Mouse (Mus musculus) neutrophil, adult 5-6 weeks (primary cell): ENCODE data around the gene Kif23. TPM values are rescaled to one million over a fixed set of nuclear protein-coding genes. Genes with fewer than 3 reads are reported as not detected.

ENCODE experiments used
- ATAC-seq: fragments of 151-379, 151-347 bp; 2 replicates; pipeline ENCODE4 v1.8.0; 2017; ENCODE audit warnings: mild to moderate bottlenecking, moderate TSS enrichment; ENCODE audit not compliant: insufficient number of reproducible peaks, poor library complexity, low FRiP score, severe bottlenecking; ENCODE audit errors: extremely low read depth
- total RNA-seq: library from RNA; stranded (forward); fragments of 200-1000 nt; gene quantifications from 2 replicates; pipeline ENCODE4 v1.2.3, GENCODE M21; 2017

Kif23 gene
- total RNA-seq: 186 and 218 TPM in 2 replicates

DNA sequence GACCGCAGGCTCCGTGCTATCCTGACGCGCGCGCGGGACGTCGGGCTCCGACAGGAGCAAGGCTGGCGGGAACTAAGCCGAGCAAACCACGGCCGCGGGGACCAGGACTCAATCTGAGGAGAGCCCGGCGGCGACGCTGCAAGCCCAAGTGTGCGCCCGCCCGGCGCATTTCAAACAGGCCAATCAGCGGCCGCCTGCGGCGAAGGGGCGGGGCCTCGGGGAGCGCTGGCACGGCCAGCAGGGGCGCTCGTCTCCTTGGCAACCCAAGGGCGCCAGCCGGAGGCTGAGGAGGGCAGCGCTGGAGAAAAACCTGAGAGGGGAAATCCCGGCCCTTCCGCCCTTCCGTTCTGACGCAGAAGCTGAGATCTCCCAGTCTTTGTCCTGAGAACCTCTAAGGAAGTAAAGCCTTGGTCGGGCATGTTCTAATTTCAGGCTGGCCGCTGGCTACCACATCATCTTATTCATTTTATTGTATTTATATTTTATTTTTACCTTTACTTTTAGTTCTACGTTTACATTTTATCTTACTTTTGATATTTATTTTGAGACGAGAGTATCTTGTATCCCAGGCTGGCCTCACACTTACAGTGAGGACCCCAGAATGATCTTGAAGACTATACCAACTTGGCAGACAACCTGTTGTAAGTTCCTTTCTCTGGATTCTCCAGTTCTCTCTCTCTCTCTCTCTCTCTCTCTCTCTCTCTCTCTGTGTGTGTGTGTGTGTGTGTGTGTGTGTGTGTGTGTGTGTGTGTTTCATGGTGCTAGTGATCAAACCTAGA is at the start of gene Kif23:
Gene Kif23 (minus strand): TSS at position 152 of the 779 bp plus-strand sequence.
- ATAC-seq: peak; percentile 84

GRCm38 (mm10) chr9:61991158-61991557 is 44.6 kb upstream of the Kif23 start:
- no peak for ATAC-seq

- ATAC-seq: no peak
Observed at GRCm38 (mm10) chr9:61990738-61991137, 44.2 kb upstream of the Kif23 start.

- ATAC-seq: no peak
Observed at GRCm38 (mm10) chr9:61986055-61986454, 39.5 kb upstream of the Kif23 start.

- peak; percentile 57 for ATAC-seq
Observed at GRCm38 (mm10) chr9:61985183-61985863, 38.7 kb upstream of the Kif23 start.

DNA sequence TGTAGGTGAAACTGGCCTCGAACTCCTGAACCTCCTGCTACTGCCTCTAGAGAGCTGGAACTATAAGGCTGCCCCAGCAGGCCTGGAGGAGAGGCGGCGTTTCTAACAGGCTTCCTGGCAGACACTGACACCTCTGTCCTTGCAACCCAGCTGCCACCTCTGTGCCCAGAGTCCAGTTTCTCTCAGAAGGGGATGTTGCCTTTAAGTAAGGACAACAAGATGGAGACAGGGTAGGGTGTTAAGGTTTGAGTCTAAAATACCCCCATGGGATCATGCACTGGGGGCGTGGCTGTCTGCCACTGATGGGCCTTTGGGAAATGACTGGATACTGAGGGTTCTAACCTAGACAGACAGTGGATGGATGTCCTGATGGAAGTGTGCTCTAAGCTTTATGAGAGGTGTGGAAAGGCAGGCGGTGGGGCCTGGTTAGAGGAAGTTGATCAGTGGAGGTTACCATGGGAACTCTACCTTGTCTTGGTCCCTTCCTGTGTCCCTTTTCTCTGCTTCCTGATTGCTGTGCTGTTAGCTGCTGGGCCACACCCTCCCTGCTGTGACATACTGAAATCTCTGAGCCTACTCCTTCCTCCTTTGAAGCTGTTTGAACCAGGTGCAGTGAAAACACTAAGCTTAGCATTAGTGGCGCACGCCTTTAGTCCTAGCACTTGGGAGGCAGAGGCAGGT is 36.5 kb upstream of the Kif23 start:
- ATAC-seq: peak; percentile 95

DNA sequence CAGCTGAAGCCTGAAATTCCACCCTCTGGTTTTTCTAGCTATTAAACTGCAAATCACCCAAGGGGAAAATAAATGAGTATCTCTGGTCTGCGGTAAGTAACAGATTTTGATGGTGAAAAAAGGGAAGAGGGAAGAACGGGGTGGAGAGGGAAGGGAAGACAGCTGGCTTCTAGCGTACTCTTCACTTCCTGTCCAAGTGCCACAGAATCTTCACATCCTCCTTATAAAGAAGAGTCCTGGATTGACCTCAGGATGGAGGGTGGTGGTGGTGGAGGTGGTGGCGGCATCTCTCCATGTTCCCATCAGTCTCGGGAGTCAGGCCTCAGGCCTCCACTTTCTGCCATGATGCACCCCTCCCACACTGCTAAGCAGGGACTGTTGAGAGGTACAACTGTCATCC is 35.3 kb upstream of the Kif23 start:
- ATAC-seq: no peak

- no peak for ATAC-seq
Observed at GRCm38 (mm10) chr9:61979983-61980382, 33.4 kb upstream of the Kif23 start.

DNA sequence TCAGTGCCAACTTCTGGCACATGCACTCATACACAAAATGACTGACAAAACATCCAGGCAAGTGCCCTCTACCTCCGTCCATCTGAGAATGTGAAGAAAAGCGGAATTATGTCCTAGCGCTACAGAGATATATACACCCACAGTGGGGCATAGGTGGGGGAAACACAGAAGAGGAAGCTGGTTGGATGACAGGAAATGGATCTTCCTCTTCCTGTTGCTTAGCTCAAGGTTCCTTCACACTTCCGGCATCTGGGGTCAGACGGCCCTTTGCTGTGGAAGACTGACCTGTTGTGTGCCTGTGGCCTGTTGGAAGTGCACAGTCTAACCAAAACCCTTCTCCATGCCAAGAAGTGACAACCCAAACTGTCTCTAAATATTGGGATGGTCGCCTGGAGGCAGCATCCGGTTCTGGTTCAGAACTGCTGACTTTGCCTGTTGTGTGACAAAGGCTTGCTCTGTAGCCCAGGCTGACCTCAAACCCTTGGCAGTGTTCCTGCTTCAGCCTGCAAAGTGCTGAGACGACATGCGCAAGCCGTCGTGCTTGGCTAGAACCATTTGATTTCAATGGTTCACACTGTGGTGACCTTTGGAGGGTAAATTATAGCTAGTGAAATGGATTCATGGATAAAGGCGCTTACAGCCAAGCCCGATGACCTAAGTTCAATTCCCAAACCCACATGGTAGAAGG is 30.8 kb upstream of the Kif23 start:
- ATAC-seq: peak; percentile 75

DNA sequence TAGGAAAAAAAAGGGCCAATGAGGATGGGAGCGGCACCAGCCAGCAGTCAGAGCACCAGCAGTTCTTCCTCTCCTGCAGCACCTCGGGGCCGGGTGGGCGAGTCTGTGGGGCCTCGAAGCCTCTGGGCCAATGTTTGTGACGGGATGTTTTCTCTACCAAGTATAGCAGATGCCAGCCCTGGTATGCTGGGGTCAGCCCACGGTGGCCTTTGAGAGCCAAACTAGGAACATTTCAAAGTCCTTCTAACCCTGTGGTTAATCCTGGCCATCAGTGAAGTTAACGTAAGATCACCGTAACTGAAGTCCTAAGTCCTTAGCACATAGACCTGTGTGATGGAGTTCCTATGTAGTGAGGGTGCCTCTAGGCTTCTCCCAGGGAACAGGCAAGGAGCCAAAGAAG is 25.5 kb upstream of the Kif23 start:
- no peak for ATAC-seq

DNA sequence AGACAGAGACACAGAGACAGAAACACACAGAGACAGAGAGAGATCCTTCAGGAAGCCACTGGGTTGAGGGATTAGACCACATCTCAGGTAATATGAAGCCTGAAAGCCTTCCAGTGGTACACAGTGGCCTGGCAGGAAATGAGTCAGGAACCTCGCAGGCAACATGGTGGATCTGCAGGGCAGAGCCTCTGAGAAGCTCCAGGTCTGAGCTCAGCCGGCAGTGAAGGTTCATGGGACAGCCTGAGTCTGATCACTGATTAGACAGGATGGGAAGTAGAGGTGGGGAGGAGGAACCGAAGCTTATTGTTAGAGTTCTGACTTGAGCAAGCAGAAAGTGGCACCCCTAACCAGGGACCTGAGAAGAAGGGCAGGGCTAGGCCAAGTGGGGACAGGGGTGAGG is 24.5 kb upstream of the Kif23 start:
- ATAC-seq: no peak

DNA sequence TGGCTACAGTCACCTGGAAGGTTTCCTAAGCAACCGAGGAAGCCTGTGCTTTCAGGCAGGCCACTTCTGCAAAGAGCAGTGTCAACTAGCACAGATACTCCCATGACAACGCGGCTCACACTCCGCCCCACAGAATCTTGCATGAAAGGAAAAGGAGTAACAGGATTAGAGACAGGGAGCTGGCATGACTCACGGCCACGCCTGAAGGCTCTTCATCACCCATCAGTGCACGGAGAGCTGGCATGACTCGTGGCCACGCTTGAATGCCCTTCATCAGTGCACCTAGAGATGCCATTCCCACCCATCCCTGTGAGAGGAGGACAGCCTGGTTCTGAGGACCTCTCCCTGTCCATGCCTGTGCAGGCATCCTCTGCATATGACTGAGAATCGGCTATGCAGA is 20.8 kb upstream of the Kif23 start:
- no peak for ATAC-seq

DNA sequence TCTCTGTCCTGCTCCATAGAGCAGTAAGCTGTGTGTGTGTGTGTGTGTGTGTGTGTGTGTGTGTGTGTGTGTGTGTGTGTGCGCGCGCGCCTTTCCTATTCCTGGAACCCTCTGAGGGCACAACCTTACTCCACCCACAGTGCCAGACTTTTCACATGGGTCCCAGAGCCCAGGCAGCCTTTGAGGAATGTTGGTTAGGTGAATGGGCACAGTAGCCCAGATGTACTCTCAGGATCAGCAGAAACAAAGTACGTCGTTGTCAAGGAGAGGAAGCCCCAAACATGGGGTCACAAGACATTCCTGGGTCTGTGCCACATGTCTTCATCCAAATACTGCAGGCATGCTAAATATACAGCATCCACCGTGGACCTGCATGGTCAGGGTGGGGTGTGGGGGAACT is 19.4 kb upstream of the Kif23 start:
- ATAC-seq: no peak

DNA sequence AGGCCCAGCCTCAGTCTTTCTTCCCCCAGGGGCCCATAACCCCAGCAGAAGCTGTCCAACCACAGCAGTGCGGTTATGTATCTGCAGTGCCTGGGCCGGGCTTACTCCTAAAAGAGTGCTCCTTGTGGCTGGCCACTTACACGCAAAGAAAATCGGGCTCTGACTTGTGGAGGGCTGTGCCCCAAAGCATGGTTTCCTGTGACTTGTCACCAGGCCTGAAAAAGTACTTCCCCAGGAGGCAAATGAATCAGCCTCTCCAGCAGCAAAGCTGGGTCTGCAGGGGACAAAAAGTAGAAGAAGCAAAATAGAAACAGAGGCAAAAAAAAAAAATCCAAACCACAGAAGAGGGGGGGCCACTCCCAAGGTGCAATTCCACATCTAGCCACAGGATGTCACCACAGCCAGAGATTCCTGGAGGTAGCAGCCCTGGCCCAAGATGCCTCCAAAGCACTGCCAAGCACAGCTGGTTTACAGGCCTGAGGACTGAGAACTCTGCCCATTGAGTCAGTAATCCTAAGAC is 18.9 kb upstream of the Kif23 start:
- ATAC-seq: peak; percentile 79

DNA sequence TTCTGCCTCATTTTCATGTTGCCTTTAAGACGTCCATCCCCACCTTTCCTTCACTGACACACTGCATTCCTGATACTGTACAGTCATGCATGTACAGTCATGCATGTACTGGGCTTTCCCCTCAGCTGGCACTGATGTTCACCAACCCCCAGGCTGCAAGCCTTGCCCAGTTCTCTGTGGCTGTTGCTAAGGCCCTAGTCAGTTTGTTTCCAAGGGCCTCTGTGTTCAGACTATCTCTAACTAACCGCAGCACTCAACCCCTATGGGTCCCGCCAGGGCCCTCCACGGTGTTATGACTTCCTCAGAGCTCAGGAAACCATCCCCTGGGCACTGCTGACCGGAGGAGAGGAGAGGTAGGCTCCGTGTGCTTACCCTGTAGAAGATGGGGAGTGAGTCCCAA is 16.8 kb upstream of the Kif23 start:
- ATAC-seq: no peak

- no peak for ATAC-seq
Observed at GRCm38 (mm10) chr9:61961181-61961580, 14.6 kb upstream of the Kif23 start.

DNA sequence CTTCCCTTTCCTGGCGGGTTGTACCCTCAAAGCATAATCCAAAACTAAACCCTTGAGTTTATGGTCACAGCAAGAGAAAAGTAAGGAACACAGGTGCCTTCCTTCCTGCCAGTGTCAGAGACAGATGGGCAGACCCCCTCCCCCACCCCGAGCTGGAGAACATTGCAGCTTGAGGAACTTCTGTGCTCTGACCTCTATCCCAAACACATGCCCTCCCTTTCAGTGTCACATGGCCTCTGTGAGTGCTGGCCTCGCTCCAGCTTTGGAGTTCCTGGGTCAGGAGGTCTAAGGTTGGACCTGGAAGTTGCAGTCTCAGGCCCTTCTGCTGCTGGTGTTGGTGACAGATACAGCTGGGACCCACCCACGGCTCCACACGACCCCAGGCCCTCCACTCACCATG is 14.2 kb upstream of the Kif23 start:
- no peak for ATAC-seq

DNA sequence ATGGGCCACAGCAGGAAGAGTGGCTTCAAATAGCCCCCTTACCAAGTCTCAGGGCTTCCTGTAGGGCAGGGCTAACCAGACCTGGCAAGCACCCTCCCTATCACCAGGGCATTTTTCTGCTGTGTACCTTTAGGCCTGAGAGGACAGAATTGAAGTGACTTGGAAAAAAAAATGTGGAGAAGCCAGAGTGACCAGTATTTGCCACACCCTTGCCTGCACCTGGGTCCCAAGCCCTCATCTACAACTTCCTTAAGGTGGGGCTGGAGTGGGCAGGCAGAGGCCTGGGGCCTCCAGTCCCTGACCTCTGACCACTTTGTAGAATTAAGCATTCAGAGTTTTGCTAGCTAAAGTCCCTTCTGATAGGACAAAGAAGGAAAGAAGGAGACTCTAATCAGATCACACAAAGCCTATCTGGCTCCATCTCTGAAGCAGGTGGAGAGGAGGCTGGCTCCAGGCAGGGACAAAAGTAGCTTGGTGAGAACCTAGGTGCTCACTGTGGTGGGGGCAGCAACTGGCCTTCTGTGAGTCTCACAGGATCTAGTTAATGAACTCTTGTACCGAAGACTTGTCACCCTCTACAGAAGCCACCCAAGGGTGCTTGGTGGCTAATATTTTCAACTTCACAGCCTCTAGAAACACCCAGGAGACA is 13.5 kb upstream of the Kif23 start:
- ATAC-seq: no peak

DNA sequence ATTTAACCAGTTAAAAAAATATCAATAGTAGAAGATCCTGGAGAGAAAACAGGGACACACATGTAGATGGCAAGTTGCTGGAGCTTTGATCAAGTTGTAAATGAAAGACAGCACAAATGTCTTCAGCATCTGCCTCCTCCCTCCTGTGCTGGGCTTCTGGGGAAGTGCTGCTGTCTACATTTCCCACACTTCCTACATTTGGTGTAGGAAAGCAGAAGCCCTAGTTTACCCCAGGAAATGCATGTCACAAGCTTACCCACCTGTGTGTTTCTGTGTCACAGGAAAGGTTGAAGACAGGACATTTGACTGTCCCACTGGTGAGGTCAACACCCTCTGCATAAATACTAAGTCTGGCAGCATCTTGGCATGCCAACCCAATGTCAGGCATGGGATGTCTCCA is 8.1 kb upstream of the Kif23 start:
- ATAC-seq: 0 out of 2 replicates have a peak, but pooled peaks have one; percentile 39
